Mouse (Mus musculus) neural tube, embryonic 14.5 days (tissue): ENCODE results near the gene Ensa. TPM values are rescaled to one million over a fixed set of nuclear protein-coding genes. Genes with fewer than 3 reads are reported as not detected.

Experiments used
- ATAC-seq: fragments of 200-750 bp; cut with Nextera tagmentation; 2 replicates; pipeline ENCODE4 v1.8.0; 2017; ENCODE audit warnings: low read depth, mild to moderate bottlenecking, moderate TSS enrichment, moderate library complexity
- H3K27ac ChIP-seq: fragments of 300-500 bp; sonication (generic); 2 replicates; pipeline ENCODE4 v1.5.1; 2014; ENCODE audit warnings: low read depth, mild to moderate bottlenecking, control low read depth, low read length, moderate library complexity, mixed read lengths
- H3K27me3 ChIP-seq: fragments of 300-500 bp; sonication (generic); 2 replicates; pipeline ENCODE4 v1.6.1; 2014; ENCODE audit warnings: low read length; ENCODE audit not compliant: control insufficient read depth, insufficient read depth
- H3K36me3 ChIP-seq: fragments of 300-500 bp; sonication (generic); 2 replicates; pipeline ENCODE4 v1.6.1; 2014; ENCODE audit warnings: low read length, mixed read lengths; ENCODE audit not compliant: control insufficient read depth, insufficient read depth
- H3K4me1 ChIP-seq: fragments of 300-500 bp; sonication (generic); 2 replicates; pipeline ENCODE4 v1.6.1; 2014; ENCODE audit warnings: low read length; ENCODE audit not compliant: control insufficient read depth, insufficient read depth
- H3K4me2 ChIP-seq: fragments of 300-500 bp; sonication (generic); 2 replicates; pipeline ENCODE4 v1.6.1; 2014; ENCODE audit warnings: mild to moderate bottlenecking, low read depth, low read length, control low read depth
- H3K4me3 ChIP-seq: fragments of 300-500 bp; sonication (generic); 2 replicates; pipeline ENCODE4 v1.5.1; 2014; ENCODE audit warnings: low read depth, low read length, control low read depth, mixed read lengths
- H3K9ac ChIP-seq: fragments of 300-500 bp; sonication (generic); replicated peaks from 2 replicates; pipeline ENCODE4 v1.6.1; 2014; ENCODE audit warnings: low read depth, mild to moderate bottlenecking, control low read depth, low read length, mixed read lengths
- H3K9me3 ChIP-seq: fragments of 300-500 bp; sonication (generic); 2 replicates; pipeline ENCODE4 v1.6.1; 2016; ENCODE audit warnings: low read length; ENCODE audit not compliant: control insufficient read depth
- WGBS: fragments of 180-500 bp; shearing (Covaris S2); extraction: QIAGEN DNeasy Blood & Tissue Kit; methylation state at CpG from one replicate; pipeline ENCODE4 v1.1.7; 2014; 5-methylcytosine and 5-hydroxymethylcytosine counted together
- polyA plus RNA-seq: library from polyadenylated mRNA; unstranded; fragments of >200 nt; fragmentation: Nextera tagmentation; extraction: Ambion mirVana; gene quantifications from 2 replicates; pipeline ENCODE4 v1.2.1, GENCODE M21; 2014

Ensa gene
- polyA plus RNA-seq, 1 experiment from 2014 or later: 101 TPM

GRCm38 (mm10) chr3:95672461-95672860, 47.7 kb downstream of the Ensa start:
- 63% methylated on average over 3 of the region's 3 CpGs for WGBS
- Histone ChIP-seq H3K4me3 (no peak overlapping the region), H3K9me3 (no peaks in the 10 kb centered on the region), H3K27me3 (no peaks in the 10 kb centered on the region), H3K36me3 (no peaks in the 10 kb centered on the region), H3K9ac (no peak overlapping the region), H3K27ac (no peak overlapping the region), H3K4me2 (no peak overlapping the region), H3K4me1 (peaks cover 13% of the 10 kb centered on the region)
- ATAC-seq: no peak

GRCm38 (mm10) chr3:95672861-95673706, 48.3 kb downstream of the Ensa start:
- Histone ChIP-seq H3K4me2 (no peak overlapping the region), H3K4me3 (no peak overlapping the region), H3K36me3 (no peaks in the 10 kb centered on the region), H3K4me1 (peaks cover 7% of the 10 kb centered on the region; the same call in 1 of the 2 replicates), H3K9me3 (no peaks in the 10 kb centered on the region), H3K27ac (no peak overlapping the region), H3K9ac (no peak overlapping the region), H3K27me3 (no peaks in the 10 kb centered on the region)
- 63% methylated on average over 10 of the region's 10 CpGs for whole genome bisulfite sequencing
- ATAC-seq: no peak

- 29% methylated on average over 11 of the region's 11 CpGs for WGBS
- Histone ChIP-seq H3K9ac (no peak overlapping the region), H3K4me2 (no peak overlapping the region), H3K9me3 (no peaks in the 10 kb centered on the region), H3K4me3 (no peak overlapping the region), H3K36me3 (no peaks in the 10 kb centered on the region), H3K27ac (peak overlapping the region; percentile 69; the same call in 1 of the 2 replicates), H3K4me1 (0 out of 2 replicates have a peak, but pooled peaks cover 7% of the 10 kb centered on the region), H3K27me3 (no peaks in the 10 kb centered on the region)
- ATAC-seq: no peak; the same call in 1 of the 2 replicates
Measured at GRCm38 (mm10) chr3:95673707-95674211, 49.0 kb downstream of the Ensa start.

GRCm38 (mm10) chr3:95674236-95674635, 49.4 kb downstream of the Ensa start:
- H3K9ac ChIP-seq: no peak overlapping the region
- no peaks in the 10 kb centered on the region for H3K36me3 ChIP-seq
- H3K9me3 ChIP-seq: no peaks in the 10 kb centered on the region
- no peak; the same call in 1 of the 2 replicates for ATAC-seq
- no peaks in the 10 kb centered on the region for H3K27me3 ChIP-seq
- WGBS: 36% methylated on average over 2 of the region's 2 CpGs
- H3K4me1 ChIP-seq: 0 out of 2 replicates have a peak, but pooled peaks cover 7% of the 10 kb centered on the region
- no peak overlapping the region for H3K4me3 ChIP-seq
- peak overlapping the region; percentile 69 for H3K27ac ChIP-seq
- no peak overlapping the region for H3K4me2 ChIP-seq

DNA sequence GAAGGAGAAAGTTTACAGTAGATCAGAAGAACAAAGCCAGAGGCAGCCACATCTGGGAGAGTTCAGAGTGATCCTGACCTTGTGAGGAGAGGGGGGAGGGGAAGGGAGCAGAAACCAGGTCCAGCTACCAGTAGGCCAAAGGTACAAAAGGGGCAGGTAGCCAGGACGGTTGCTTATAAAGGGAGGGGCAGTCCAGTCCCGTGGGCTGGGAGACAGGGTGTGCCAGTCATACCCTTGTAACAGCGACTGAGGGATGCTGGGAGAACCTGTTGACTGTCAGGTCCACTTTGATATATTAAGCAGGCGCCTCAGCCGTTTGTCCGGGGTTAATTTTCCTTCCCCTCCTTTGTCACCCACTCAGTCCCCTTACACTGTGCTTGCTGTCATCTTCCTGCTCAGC, 50.0 kb downstream of the Ensa start:
- no peak overlapping the region for H3K4me3 ChIP-seq
- H3K27ac ChIP-seq: peak overlapping the region; percentile 69
- no peaks in the 10 kb centered on the region for H3K27me3 ChIP-seq
- ATAC-seq: peak; percentile 23; the same call in 1 of the 2 replicates
- no peaks in the 10 kb centered on the region for H3K36me3 ChIP-seq
- no peak overlapping the region for H3K4me2 ChIP-seq
- H3K4me1 ChIP-seq: 0 out of 2 replicates have a peak, but pooled peaks cover 7% of the 10 kb centered on the region
- 10% methylated on average over 6 of the region's 6 CpGs for WGBS
- no peak overlapping the region for H3K9ac ChIP-seq
- no peaks in the 10 kb centered on the region for H3K9me3 ChIP-seq

- Histone ChIP-seq H3K27ac (peak overlapping the region; percentile 69), H3K9me3 (no peaks in the 10 kb centered on the region), H3K4me2 (no peak overlapping the region), H3K36me3 (no peaks in the 10 kb centered on the region), H3K4me3 (no peak overlapping the region), H3K27me3 (no peaks in the 10 kb centered on the region), H3K9ac (no peak overlapping the region), H3K4me1 (0 out of 2 replicates have a peak, but pooled peaks cover 7% of the 10 kb centered on the region)
- 8% methylated on average over 8 of the region's 8 CpGs for WGBS
- ATAC-seq: peak; percentile 48; the same call in 1 of the 2 replicates
Measured at GRCm38 (mm10) chr3:95675301-95676092, 50.7 kb downstream of the Ensa start.

DNA sequence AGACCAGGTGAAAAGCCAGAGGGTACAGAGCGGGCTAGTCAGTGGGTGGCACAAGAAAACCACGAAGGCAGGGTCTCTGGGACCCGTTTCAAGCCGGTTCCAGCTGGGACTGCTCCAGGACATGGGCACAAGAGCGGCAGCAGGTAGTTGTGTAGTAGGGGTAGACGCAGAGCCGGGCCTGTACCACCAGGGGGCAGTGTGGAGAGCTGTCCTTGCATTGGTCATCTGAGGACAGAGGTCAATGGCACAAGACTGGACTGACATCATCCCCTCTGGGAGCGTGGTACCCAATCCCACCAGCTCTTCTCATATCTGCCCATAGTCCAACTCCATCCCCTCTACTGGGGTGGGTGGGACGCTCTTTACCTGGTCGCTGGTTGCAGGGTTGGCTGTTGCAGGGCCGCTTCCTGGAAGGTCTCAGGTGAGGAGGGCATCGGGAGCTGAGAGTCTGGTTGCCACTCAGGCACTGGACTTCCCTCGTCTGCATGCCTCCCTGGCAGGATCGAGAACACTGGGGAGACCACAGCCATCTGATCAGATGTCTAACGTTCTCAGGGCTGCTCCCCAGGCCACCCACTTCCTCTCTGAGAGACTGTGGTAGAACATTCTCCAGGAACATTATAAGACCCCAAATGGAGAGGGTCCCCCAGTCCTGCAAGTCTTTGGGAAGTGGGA, 52.1 kb downstream of the Ensa start:
- Histone ChIP-seq H3K4me3 (no peak overlapping the region), H3K4me1 (0 out of 2 replicates have a peak, but pooled peaks cover 3% of the 10 kb centered on the region), H3K4me2 (no peak overlapping the region), H3K27me3 (no peaks in the 10 kb centered on the region), H3K36me3 (no peaks in the 10 kb centered on the region), H3K27ac (no peak overlapping the region), H3K9me3 (no peaks in the 10 kb centered on the region), H3K9ac (no peak overlapping the region)
- 63% methylated on average over 15 of the region's 15 CpGs for WGBS
- ATAC-seq: no peak

GRCm38 (mm10) chr3:95677420-95678090, 52.8 kb downstream of the Ensa start:
- no peak overlapping the region for H3K27ac ChIP-seq
- no peak overlapping the region for H3K4me3 ChIP-seq
- H3K27me3 ChIP-seq: no peaks in the 10 kb centered on the region
- no peak for ATAC-seq
- 85% methylated on average over 19 of the region's 19 CpGs for WGBS
- no peak overlapping the region for H3K4me2 ChIP-seq
- H3K9ac ChIP-seq: no peak overlapping the region
- 0 out of 2 replicates have a peak, but pooled peaks cover 3% of the 10 kb centered on the region for H3K4me1 ChIP-seq
- H3K36me3 ChIP-seq: no peaks in the 10 kb centered on the region
- H3K9me3 ChIP-seq: no peaks in the 10 kb centered on the region
